Mouse (Mus musculus) heart, embryonic 13.5 days (tissue): ENCODE results near the gene Mapkapk3. TPM values are rescaled to one million over a fixed set of nuclear protein-coding genes. Genes with fewer than 3 reads are reported as not detected.

ENCODE experiments used
- ATAC-seq: fragments of 200-750 bp; cut with Nextera tagmentation; 2 replicates; pipeline ENCODE4 v1.8.0; 2017; ENCODE audit warnings: moderate TSS enrichment; ENCODE audit not compliant: insufficient number of reproducible peaks, low FRiP score, low TSS enrichment; ENCODE audit errors: extremely low read depth
- H3K27ac ChIP-seq: fragments of 300-500 bp; sonication (generic); replicated peaks from 2 replicates; pipeline ENCODE4 v1.5.1; 2015; ENCODE audit warnings: moderate library complexity, mild to moderate bottlenecking, inconsistent platforms
- H3K27me3 ChIP-seq: fragments of 300-500 bp; sonication (generic); replicated peaks from 2 replicates; pipeline ENCODE4 v1.6.1; 2015; ENCODE audit warnings: mild to moderate bottlenecking, inconsistent platforms
- H3K36me3 ChIP-seq: fragments of 300-500 bp; sonication (generic); 2 replicates; pipeline ENCODE4 v1.6.1; 2015; ENCODE audit warnings: mild to moderate bottlenecking, inconsistent platforms
- H3K4me1 ChIP-seq: fragments of 300-500 bp; sonication (generic); 2 replicates; pipeline ENCODE4 v1.6.1; 2015; ENCODE audit warnings: inconsistent platforms
- H3K4me2 ChIP-seq: fragments of 300-500 bp; sonication (generic); 2 replicates; pipeline ENCODE4 v1.6.1; 2015; ENCODE audit warnings: inconsistent platforms, mild to moderate bottlenecking, moderate library complexity
- H3K4me3 ChIP-seq: fragments of 300-500 bp; sonication (generic); 2 replicates; pipeline ENCODE4 v1.5.1; 2015; ENCODE audit warnings: moderate library complexity, mild to moderate bottlenecking, inconsistent platforms
- H3K9ac ChIP-seq: fragments of 300-500 bp; sonication (generic); 2 replicates; pipeline ENCODE4 v1.6.1; 2015; ENCODE audit warnings: inconsistent platforms, mild to moderate bottlenecking, moderate library complexity
- H3K9me3 ChIP-seq: fragments of 300-500 bp; sonication (generic); 2 replicates; pipeline ENCODE4 v1.6.1; 2016; ENCODE audit warnings: inconsistent platforms
- WGBS: fragments of 180-500 bp; shearing (Covaris S2); methylation state at CpG from one replicate; pipeline ENCODE4 v1.1.7; 2015; ENCODE audit warnings: mixed read lengths; 5-methylcytosine and 5-hydroxymethylcytosine counted together
- polyA plus RNA-seq: library from polyadenylated mRNA; unstranded; fragments of >200 nt; fragmentation: Nextera tagmentation; extraction: Ambion mirVana; gene quantifications from 2 replicates; pipeline ENCODE4 v1.2.1, GENCODE M21; 2015

Mapkapk3 gene
- polyA plus RNA-seq, 1 experiment from 2014 or later, result 5.1 TPM

GRCm38 (mm10) chr9:107299783-107300182 is 10.1 kb upstream of the Mapkapk3 start:
- ATAC-seq, result no peak
- Histone ChIP-seq H3K9ac (peak overlapping the region; percentile 41; the same call in 1 of the 2 replicates), H3K4me2 (peak overlapping the region; percentile 91; the same call in 1 of the 2 replicates)

GRCm38 (mm10) chr9:107298876-107299275 is 9.2 kb upstream of the Mapkapk3 start:
- Histone ChIP-seq H3K36me3 (peaks cover 26% of the 10 kb centered on the region), H3K9me3 (no peaks in the 10 kb centered on the region), H3K9ac (peak overlapping the region; percentile 89), H3K4me3 (peak overlapping the region; percentile 72), H3K27me3 (no peaks in the 10 kb centered on the region; the same call in 1 of the 2 replicates), H3K4me1 (peaks cover 69% of the 10 kb centered on the region), H3K27ac (peak overlapping the region; percentile 89), H3K4me2 (peak overlapping the region; percentile 91)
- 73% methylated on average over 6 of the region's 6 CpGs for WGBS
- no peak for ATAC-seq

More at GRCm38 (mm10) chr9:107299783-107300182, 10.1 kb upstream of the Mapkapk3 start:
- Histone ChIP-seq H3K27me3 (no peaks in the 10 kb centered on the region), H3K27ac (no peak overlapping the region), H3K36me3 (peaks cover 26% of the 10 kb centered on the region), H3K9me3 (no peaks in the 10 kb centered on the region), H3K4me1 (peaks cover 66% of the 10 kb centered on the region), H3K4me3 (no peak overlapping the region)
- 91% methylated on average over 7 of the region's 7 CpGs for WGBS

GRCm38 (mm10) chr9:107298059-107298780 is 8.5 kb upstream of the Mapkapk3 start:
- WGBS, result 51% methylated on average over 8 of the region's 8 CpGs
- Histone ChIP-seq H3K4me3 (peak overlapping the region; percentile 72), H3K36me3 (peaks cover 26% of the 10 kb centered on the region), H3K27me3 (peaks cover 4% of the 10 kb centered on the region; the same call in 1 of the 2 replicates), H3K9ac (peak overlapping the region; percentile 89), H3K27ac (peak overlapping the region; percentile 89), H3K4me1 (peaks cover 64% of the 10 kb centered on the region), H3K4me2 (peak overlapping the region; percentile 91), H3K9me3 (no peaks in the 10 kb centered on the region)
- no peak for ATAC-seq

GRCm38 (mm10) chr9:107297658-107298057 is 8.0 kb upstream of the Mapkapk3 start:
- peak overlapping the region; percentile 89 for H3K27ac ChIP-seq
- H3K9me3 ChIP-seq, result no peaks in the 10 kb centered on the region
- H3K4me3 ChIP-seq, result peak overlapping the region; percentile 72
- peak overlapping the region; percentile 91 for H3K4me2 ChIP-seq
- H3K4me1 ChIP-seq, result peaks cover 59% of the 10 kb centered on the region
- WGBS, result 74% methylated on average over 4 of the region's 4 CpGs
- H3K9ac ChIP-seq, result peak overlapping the region; percentile 89
- ATAC-seq, result no peak
- H3K36me3 ChIP-seq, result peaks cover 26% of the 10 kb centered on the region
- H3K27me3 ChIP-seq, result peaks cover 10% of the 10 kb centered on the region; the same call in 1 of the 2 replicates

- H3K4me3 ChIP-seq, result peak overlapping the region; percentile 72
- H3K9ac ChIP-seq, result peak overlapping the region; percentile 89
- H3K27ac ChIP-seq, result peak overlapping the region; percentile 89
- H3K27me3 ChIP-seq, result peaks cover 14% of the 10 kb centered on the region; the same call in 1 of the 2 replicates
- H3K4me2 ChIP-seq, result peak overlapping the region; percentile 91
- no peak for ATAC-seq
- peaks cover 24% of the 10 kb centered on the region for H3K36me3 ChIP-seq
- WGBS, result 7% methylated on average over 16 of the region's 16 CpGs
- H3K4me1 ChIP-seq, result peaks cover 53% of the 10 kb centered on the region
- H3K9me3 ChIP-seq, result no peaks in the 10 kb centered on the region
Observed at GRCm38 (mm10) chr9:107297059-107297458, 7.4 kb upstream of the Mapkapk3 start.

- Histone ChIP-seq H3K4me2 (peak overlapping the region; percentile 91), H3K27ac (peak overlapping the region; percentile 89), H3K4me1 (peaks cover 48% of the 10 kb centered on the region), H3K27me3 (peaks cover 19% of the 10 kb centered on the region), H3K4me3 (peak overlapping the region; percentile 72), H3K36me3 (peaks cover 18% of the 10 kb centered on the region), H3K9ac (peak overlapping the region; percentile 89), H3K9me3 (no peaks in the 10 kb centered on the region)
- WGBS, result under 1% methylated on average over 30 of the region's 31 CpGs
- peak; percentile 87 for ATAC-seq
Observed at GRCm38 (mm10) chr9:107296501-107296965, 6.9 kb upstream of the Mapkapk3 start.

- Histone ChIP-seq H3K9me3 (no peaks in the 10 kb centered on the region), H3K27me3 (peaks cover 20% of the 10 kb centered on the region), H3K4me2 (peak overlapping the region; percentile 91), H3K27ac (peak overlapping the region; percentile 68), H3K9ac (peak overlapping the region; percentile 80), H3K4me3 (peak overlapping the region; percentile 72), H3K4me1 (peaks cover 43% of the 10 kb centered on the region), H3K36me3 (peaks cover 14% of the 10 kb centered on the region)
- ATAC-seq, result peak; percentile 9; the same call in 1 of the 2 replicates
- WGBS, result under 1% methylated on average over 14 of the region's 14 CpGs
Observed at GRCm38 (mm10) chr9:107296041-107296440, 6.4 kb upstream of the Mapkapk3 start.

GRCm38 (mm10) chr9:107296016-107296040 is 6.2 kb upstream of the Mapkapk3 start, which contains the start of gene Cish:
TSS of gene Cish (plus strand) at chr9:107296026.
- peak within 1 kb of the TSS; percentile 91 for H3K4me2 ChIP-seq
- H3K4me3 ChIP-seq, result peak within 1 kb of the TSS; percentile 72
- H3K9me3 ChIP-seq, result no peaks in the 10 kb centered on the region
- peaks cover 43% of the 10 kb centered on the region for H3K4me1 ChIP-seq
- ATAC-seq, result no peak
- H3K27me3 ChIP-seq, result peaks cover 20% of the 10 kb centered on the region
- peak within 1 kb of the TSS; percentile 89 for H3K27ac ChIP-seq
- H3K36me3 ChIP-seq, result peaks cover 11% of the 10 kb centered on the region
- peak within 1 kb of the TSS; percentile 89 for H3K9ac ChIP-seq

- ATAC-seq, result no peak
- Histone ChIP-seq H3K4me1 (peaks cover 43% of the 10 kb centered on the region), H3K9me3 (no peaks in the 10 kb centered on the region), H3K27me3 (peaks cover 20% of the 10 kb centered on the region), H3K36me3 (peaks cover 9% of the 10 kb centered on the region), H3K4me2 (peak overlapping the region; percentile 91), H3K27ac (no peak overlapping the region), H3K4me3 (peak overlapping the region; percentile 72), H3K9ac (no peak overlapping the region; the same call in 1 of the 2 replicates)
- WGBS, result 27% methylated on average over 4 of the region's 4 CpGs
Observed at GRCm38 (mm10) chr9:107295616-107296015, 5.9 kb upstream of the Mapkapk3 start.

- H3K27me3 ChIP-seq, result peaks cover 20% of the 10 kb centered on the region
Observed at GRCm38 (mm10) chr9:107294249-107294648, 4.6 kb upstream of the Mapkapk3 start.

GRCm38 (mm10) chr9:107290897-107291296 is 1.2 kb upstream of the Mapkapk3 start:
- 24% methylated on average over 10 of the region's 10 CpGs for WGBS
- no peak overlapping the region for H3K9ac ChIP-seq
- ATAC-seq, result no peak

More at GRCm38 (mm10) chr9:107294249-107294648, 4.6 kb upstream of the Mapkapk3 start:
- no peak for ATAC-seq
- Histone ChIP-seq H3K9ac (no peak overlapping the region; the same call in 1 of the 2 replicates), H3K4me1 (peaks cover 43% of the 10 kb centered on the region), H3K36me3 (no peaks in the 10 kb centered on the region), H3K4me2 (no peak overlapping the region), H3K27ac (no peak overlapping the region), H3K4me3 (no peak overlapping the region), H3K9me3 (no peaks in the 10 kb centered on the region)
- 4% methylated on average over 6 of the region's 6 CpGs for WGBS

GRCm38 (mm10) chr9:107288711-107289110 is 966 bp downstream of the Mapkapk3 start:
- Histone ChIP-seq H3K9ac (peak overlapping the region; percentile 70), H3K4me1 (peaks cover 18% of the 10 kb centered on the region), H3K9me3 (no peaks in the 10 kb centered on the region), H3K4me3 (peak overlapping the region; percentile 54), H3K27me3 (peaks cover 20% of the 10 kb centered on the region), H3K36me3 (no peaks in the 10 kb centered on the region), H3K4me2 (peak overlapping the region; percentile 75), H3K27ac (peak overlapping the region; percentile 26; the same call in 1 of the 2 replicates)
- no peak for ATAC-seq
- WGBS, result 34% methylated on average over 8 of the region's 8 CpGs

More at GRCm38 (mm10) chr9:107290897-107291296, 1.2 kb upstream of the Mapkapk3 start:
- peaks cover 29% of the 10 kb centered on the region for H3K4me1 ChIP-seq
- no peak overlapping the region for H3K4me2 ChIP-seq
- H3K4me3 ChIP-seq, result no peak overlapping the region
- H3K27me3 ChIP-seq, result peaks cover 20% of the 10 kb centered on the region
- H3K27ac ChIP-seq, result no peak overlapping the region
- H3K9me3 ChIP-seq, result no peaks in the 10 kb centered on the region
- H3K36me3 ChIP-seq, result no peaks in the 10 kb centered on the region
